Mouse (Mus musculus): ENCODE data around the gene Lrrc55. TPM values are rescaled to one million over a fixed set of nuclear protein-coding genes. Genes with fewer than 3 reads are reported as not detected.
A peak's percentile ranks its signal among the peaks of the same experiment; 100 is the strongest.

Lrrc55 gene
- polyA plus RNA-seq, 1 experiment: 0.61 TPM

DNA sequence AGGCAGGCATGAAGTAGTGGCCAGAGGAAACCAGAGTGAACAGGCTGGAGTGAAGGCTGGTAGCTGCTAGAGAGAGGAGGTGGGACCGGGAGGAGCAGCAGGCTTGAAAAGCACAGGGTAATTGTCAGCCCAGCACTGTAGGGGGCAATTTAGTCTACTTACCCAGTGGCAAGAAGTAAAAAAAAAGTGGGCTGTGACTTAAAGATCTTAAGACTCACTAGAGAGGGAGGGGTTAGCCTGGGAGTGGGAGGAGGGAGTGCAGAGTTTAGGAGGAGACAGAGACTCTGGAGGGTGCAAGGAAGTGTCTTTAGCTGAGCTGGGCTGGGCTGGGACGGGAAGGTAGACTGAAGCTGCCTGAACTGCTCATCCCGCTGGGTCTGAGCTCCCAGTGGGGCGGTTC lies 60.9 kb downstream of the Lrrc55 start, which contains the start of gene Aplnr:
TSS of gene Aplnr (plus strand) at position 137 of the 400 bp plus-strand sequence.
- H3K4me3 ChIP-seq (ENCODE audit: insufficient read depth, low read depth, low read length): peak within 1 kb of the TSS; percentile 42
- no peaks in the 10 kb centered on the region for H3K27me3 ChIP-seq (replicated peaks; ENCODE audit: control insufficient read depth, insufficient read depth, low read length)
- H3K4me1 ChIP-seq (ENCODE audit: control insufficient read depth, insufficient read depth, low read length): no peaks in the 10 kb centered on the region
- peak within 1 kb of the TSS; percentile 45 for H3K27ac ChIP-seq (ENCODE audit: insufficient read depth, low read depth, low read length)
- H3K36me3 ChIP-seq (ENCODE audit: control insufficient read depth, insufficient read depth, low read length): no peaks in the 10 kb centered on the region
- 13% methylated on average over 4 of the region's 4 CpGs for WGBS
- peak; percentile 51 for DNase-seq
- no peak for TF ChIP-seq CTCF (conservative IDR thresholded peaks at IDR 0.05; ENCODE audit: insufficient read depth, insufficient read length, low read depth, low read length)
- TF ChIP-seq POLR2A (IDR thresholded peaks at IDR 0.05; ENCODE audit: low read depth, low read length): no peak

DNA sequence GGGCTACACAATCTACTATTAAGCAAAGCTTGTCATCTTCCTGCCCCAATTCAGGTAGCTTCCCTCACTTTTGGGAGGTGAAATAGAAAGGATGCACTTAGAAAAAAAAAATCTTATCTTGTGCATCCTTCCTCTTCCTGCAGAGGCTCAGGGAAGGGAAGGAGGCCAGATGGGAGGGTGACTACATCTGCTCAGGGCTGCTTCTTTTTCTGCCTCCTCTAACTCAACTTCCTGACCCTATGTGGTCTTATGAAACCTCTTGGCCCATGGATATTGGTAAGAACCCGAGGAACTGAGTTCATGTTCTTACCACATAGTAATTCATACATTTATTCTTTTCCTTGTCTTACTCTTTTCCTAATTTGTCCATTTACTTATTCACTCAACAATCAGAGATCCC lies 61.9 kb downstream of the Lrrc55 start:
- no peak overlapping the region for H3K4me3 ChIP-seq (ENCODE audit: insufficient read depth, low read depth, low read length)
- TF ChIP-seq POLR2A (IDR thresholded peaks at IDR 0.05; ENCODE audit: low read depth, low read length) (no peak), CTCF (conservative IDR thresholded peaks at IDR 0.05; ENCODE audit: insufficient read depth, insufficient read length, low read depth, low read length) (no peak)
- no peak for DNase-seq
- no peaks in the 10 kb centered on the region for H3K36me3 ChIP-seq (ENCODE audit: control insufficient read depth, insufficient read depth, low read length)
- H3K4me1 ChIP-seq (ENCODE audit: control insufficient read depth, insufficient read depth, low read length): no peaks in the 10 kb centered on the region
- 43% methylated on average over 1 of the region's 1 CpGs for WGBS
- H3K27me3 ChIP-seq (replicated peaks; ENCODE audit: control insufficient read depth, insufficient read depth, low read length): no peaks in the 10 kb centered on the region
- no peak overlapping the region for H3K27ac ChIP-seq (ENCODE audit: insufficient read depth, low read depth, low read length)

DNA sequence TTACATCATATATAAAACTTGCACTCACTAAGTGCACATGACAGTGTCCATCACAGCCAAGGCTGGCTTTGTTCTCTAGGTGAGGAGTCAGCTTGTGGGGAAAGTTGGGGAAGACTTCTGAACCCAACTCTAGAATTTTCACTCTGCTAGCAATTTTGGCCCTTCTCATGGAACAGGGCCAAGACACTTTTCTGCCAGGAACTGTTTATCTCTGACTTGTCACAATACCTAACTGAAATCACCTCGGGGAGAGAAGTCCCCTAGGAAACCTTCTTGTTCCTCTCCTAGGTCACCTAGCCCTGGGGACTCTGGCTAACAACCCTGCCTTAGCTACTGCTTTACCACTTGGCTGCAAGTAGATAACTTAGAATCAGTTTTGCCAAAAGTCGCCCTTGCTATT lies 64.8 kb downstream of the Lrrc55 start:
- no peak overlapping the region for H3K4me3 ChIP-seq (ENCODE audit: insufficient read depth, low read depth, low read length)
- H3K27ac ChIP-seq (ENCODE audit: insufficient read depth, low read depth, low read length): no peak overlapping the region
- WGBS: 42% methylated on average over 2 of the region's 2 CpGs
- TF ChIP-seq POLR2A (IDR thresholded peaks at IDR 0.05; ENCODE audit: low read depth, low read length) (no peak), CTCF (conservative IDR thresholded peaks at IDR 0.05; ENCODE audit: insufficient read depth, insufficient read length, low read depth, low read length) (no peak)
- H3K36me3 ChIP-seq (ENCODE audit: control insufficient read depth, insufficient read depth, low read length): no peaks in the 10 kb centered on the region
- DNase-seq: no peak
- no peaks in the 10 kb centered on the region for H3K4me1 ChIP-seq (ENCODE audit: control insufficient read depth, insufficient read depth, low read length)
- H3K27me3 ChIP-seq (replicated peaks; ENCODE audit: control insufficient read depth, insufficient read depth, low read length): no peaks in the 10 kb centered on the region

DNA sequence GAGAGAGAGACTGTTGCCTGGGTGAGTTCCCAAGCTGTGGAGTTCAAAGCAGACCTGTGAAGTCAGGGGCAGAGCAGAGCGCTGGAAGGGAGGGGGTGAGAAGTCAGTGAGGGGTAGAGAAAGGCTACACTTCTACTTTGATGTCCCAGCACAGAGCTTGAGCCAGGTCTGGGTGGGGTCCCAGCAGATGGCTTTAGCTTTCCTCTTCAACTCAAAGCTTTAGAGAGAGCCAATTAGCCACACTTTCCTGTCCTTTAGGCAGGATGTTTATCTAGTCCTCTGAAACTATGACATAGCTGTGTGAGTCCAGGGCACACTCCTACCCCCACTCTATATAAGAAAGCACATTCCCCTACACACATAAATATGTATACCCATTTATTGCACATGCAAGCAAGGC lies 65.3 kb downstream of the Lrrc55 start:
- 0% methylated on average over 1 of the region's 1 CpGs for WGBS
- H3K27me3 ChIP-seq (replicated peaks; ENCODE audit: control insufficient read depth, insufficient read depth, low read length): no peaks in the 10 kb centered on the region
- no peaks in the 10 kb centered on the region for H3K4me1 ChIP-seq (ENCODE audit: control insufficient read depth, insufficient read depth, low read length)
- H3K4me3 ChIP-seq (ENCODE audit: insufficient read depth, low read depth, low read length): no peak overlapping the region
- H3K27ac ChIP-seq (ENCODE audit: insufficient read depth, low read depth, low read length): no peak overlapping the region
- no peak for DNase-seq
- no peaks in the 10 kb centered on the region for H3K36me3 ChIP-seq (ENCODE audit: control insufficient read depth, insufficient read depth, low read length)
- TF ChIP-seq CTCF (conservative IDR thresholded peaks at IDR 0.05; ENCODE audit: insufficient read depth, insufficient read length, low read depth, low read length) (no peak), POLR2A (IDR thresholded peaks at IDR 0.05; ENCODE audit: low read depth, low read length) (no peak)

DNA sequence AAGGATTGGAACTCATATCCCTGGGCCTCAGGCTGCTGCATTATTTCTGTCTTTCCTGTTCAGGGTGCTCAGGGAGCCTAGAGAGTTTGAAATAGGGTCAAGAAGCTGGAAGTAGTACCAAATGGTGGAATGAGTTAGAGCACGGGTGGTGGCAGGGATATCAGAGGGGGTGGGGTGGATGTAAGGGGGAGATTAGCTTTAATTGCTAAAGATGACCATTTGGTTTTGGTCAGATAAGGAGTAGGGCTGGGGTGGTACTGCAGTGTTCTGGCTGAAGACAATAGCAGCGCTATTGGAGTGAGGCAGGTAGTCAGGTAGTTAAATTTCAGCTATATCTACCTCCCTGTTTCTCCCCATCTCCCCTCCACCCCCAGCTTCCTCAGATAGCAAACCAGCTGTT lies 65.8 kb downstream of the Lrrc55 start:
- 36% methylated on average over 2 of the region's 2 CpGs for WGBS
- H3K4me3 ChIP-seq (ENCODE audit: insufficient read depth, low read depth, low read length): no peak overlapping the region
- H3K27me3 ChIP-seq (replicated peaks; ENCODE audit: control insufficient read depth, insufficient read depth, low read length): no peaks in the 10 kb centered on the region
- H3K27ac ChIP-seq (ENCODE audit: insufficient read depth, low read depth, low read length): no peak overlapping the region
- no peaks in the 10 kb centered on the region for H3K36me3 ChIP-seq (ENCODE audit: control insufficient read depth, insufficient read depth, low read length)
- TF ChIP-seq CTCF (conservative IDR thresholded peaks at IDR 0.05; ENCODE audit: insufficient read depth, insufficient read length, low read depth, low read length): no peak
- TF ChIP-seq POLR2A (IDR thresholded peaks at IDR 0.05; ENCODE audit: low read depth, low read length): no peak
- no peaks in the 10 kb centered on the region for H3K4me1 ChIP-seq (ENCODE audit: control insufficient read depth, insufficient read depth, low read length)
- DNase-seq: no peak

DNA sequence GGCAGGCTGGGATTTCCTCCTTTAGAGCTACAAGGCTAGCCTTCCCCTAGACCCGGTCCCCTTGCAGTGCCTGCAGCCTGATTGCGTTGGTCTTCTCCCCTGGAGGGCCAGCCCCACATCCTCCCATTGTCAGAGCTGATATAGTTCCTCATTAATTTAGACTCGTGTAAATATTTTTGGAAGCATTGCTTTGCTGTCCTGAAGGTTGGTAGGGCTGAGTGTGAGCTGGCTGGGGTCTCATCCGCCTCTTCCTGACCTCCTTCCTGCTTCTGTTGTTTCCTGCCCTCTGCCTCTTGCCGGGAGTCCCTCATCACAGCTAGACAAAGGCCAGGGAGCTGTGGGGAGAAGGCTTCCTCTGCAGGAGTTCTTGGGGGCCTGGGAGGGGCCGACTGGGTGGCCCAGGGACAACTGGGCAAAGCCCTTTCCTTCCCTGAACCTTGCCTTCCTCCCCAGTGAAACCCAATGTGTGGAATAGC lies 67.5 kb downstream of the Lrrc55 start:
- Histone ChIP-seq H3K36me3 (ENCODE audit: control insufficient read depth, insufficient read depth, low read length) (no peaks in the 10 kb centered on the region), H3K4me3 (ENCODE audit: insufficient read depth, low read depth, low read length) (no peak overlapping the region), H3K4me1 (ENCODE audit: control insufficient read depth, insufficient read depth, low read length) (no peaks in the 10 kb centered on the region), H3K27me3 (replicated peaks; ENCODE audit: control insufficient read depth, insufficient read depth, low read length) (no peaks in the 10 kb centered on the region), H3K27ac (ENCODE audit: insufficient read depth, low read depth, low read length) (peak overlapping the region; percentile 71)
- DNase-seq: peak; percentile 67
- TF ChIP-seq CTCF (conservative IDR thresholded peaks at IDR 0.05; ENCODE audit: insufficient read depth, insufficient read length, low read depth, low read length): no peak
- TF ChIP-seq POLR2A (IDR thresholded peaks at IDR 0.05; ENCODE audit: low read depth, low read length): no peak
- 37% methylated on average over 6 of the region's 6 CpGs for WGBS

DNA sequence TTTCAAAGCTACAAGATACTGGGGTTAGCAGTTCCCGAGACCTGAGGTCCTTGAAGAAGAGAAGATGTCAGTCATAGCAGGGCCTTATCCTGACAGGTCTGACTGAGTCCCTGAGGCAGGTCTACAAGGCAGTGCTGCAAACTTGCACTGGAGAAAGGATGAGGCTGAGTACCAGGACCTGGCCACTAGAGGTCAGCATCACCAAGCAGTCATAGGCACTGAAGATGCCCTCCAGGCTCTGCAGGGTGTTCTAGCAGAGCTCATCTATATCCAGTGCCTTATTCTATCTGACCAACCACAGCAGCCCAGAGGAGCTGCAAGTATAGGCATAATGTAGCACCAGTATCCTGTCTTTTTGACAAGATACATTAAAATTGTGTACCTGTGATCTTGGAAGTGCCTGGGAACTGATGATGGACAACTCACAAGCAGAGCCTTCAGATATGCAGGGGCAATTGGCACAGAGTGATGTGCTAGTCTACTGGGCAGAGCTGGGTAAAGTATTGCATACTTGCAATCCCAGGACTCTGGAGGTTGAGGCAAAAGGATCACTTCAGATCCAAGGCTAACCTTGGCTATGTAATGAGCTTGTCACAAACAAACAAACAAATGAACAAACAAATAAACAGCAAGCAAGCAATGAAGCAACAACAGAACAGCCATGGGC lies 73.0 kb downstream of the Lrrc55 start:
- Histone ChIP-seq H3K27ac (ENCODE audit: insufficient read depth, low read depth, low read length) (no peak overlapping the region), H3K27me3 (replicated peaks; ENCODE audit: control insufficient read depth, insufficient read depth, low read length) (no peaks in the 10 kb centered on the region), H3K4me1 (ENCODE audit: control insufficient read depth, insufficient read depth, low read length) (no peaks in the 10 kb centered on the region), H3K36me3 (ENCODE audit: control insufficient read depth, insufficient read depth, low read length) (no peaks in the 10 kb centered on the region), H3K4me3 (ENCODE audit: insufficient read depth, low read depth, low read length) (no peak overlapping the region)
- TF ChIP-seq CTCF (conservative IDR thresholded peaks at IDR 0.05; ENCODE audit: insufficient read depth, insufficient read length, low read depth, low read length): peak; percentile 92
- TF ChIP-seq POLR2A (IDR thresholded peaks at IDR 0.05; ENCODE audit: low read depth, low read length): no peak
- 24% methylated on average over 1 of the region's 1 CpGs for WGBS
- peak; percentile 75 for DNase-seq
